Mouse (Mus musculus): ENCODE data around the gene Npcd.

The Npcd gene

GRCm38 (mm10) chr15:79801646-79802045, 32.4 kb downstream of the Npcd start:
- no peak for DNase-seq

- DNase-seq: no peak
Observed at GRCm38 (mm10) chr15:79800701-79801100, 33.3 kb downstream of the Npcd start.

GRCm38 (mm10) chr15:79798591-79798990, 35.4 kb downstream of the Npcd start:
- no peak for DNase-seq

DNA sequence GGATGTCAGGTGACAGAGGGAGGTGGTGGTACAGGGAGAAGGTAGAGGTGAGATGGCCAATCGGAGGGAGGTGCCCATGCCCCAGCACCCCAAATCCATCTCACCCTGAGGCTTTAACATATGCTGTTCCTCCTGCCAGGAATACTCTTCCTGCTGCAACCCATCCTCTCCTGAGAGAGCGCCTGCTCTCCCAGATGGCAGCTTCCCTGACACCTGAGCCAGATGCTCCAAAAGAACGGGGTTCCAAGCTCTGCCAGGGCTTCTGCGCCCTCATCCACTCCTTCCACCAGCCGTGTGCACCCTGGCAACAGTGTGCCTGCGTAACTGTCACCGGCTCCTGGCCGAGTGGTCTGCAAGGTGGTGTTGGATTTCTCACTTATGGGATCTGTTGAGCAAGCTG, 36.4 kb downstream of the Npcd start:
- no peak for DNase-seq

DNA sequence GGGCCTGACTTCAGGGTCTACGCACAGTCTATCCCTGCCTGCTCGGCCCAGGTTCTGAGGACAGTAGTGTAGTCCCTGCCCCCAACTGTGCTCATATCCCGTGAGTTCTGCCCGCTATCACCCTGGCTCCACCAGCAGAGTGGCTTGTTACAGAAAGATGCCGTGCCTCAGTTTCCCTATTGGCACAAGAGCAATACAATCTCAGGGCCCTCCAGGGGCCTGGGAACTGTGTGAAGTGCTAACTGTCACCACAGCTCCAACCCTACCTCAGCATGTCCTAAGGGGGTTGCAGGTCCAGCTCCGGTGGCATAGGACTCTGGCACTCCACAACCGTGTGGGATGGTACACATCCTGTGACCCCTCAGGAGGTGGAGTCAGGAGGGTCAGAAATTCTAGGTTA, 36.9 kb downstream of the Npcd start:
- no peak for DNase-seq

DNA sequence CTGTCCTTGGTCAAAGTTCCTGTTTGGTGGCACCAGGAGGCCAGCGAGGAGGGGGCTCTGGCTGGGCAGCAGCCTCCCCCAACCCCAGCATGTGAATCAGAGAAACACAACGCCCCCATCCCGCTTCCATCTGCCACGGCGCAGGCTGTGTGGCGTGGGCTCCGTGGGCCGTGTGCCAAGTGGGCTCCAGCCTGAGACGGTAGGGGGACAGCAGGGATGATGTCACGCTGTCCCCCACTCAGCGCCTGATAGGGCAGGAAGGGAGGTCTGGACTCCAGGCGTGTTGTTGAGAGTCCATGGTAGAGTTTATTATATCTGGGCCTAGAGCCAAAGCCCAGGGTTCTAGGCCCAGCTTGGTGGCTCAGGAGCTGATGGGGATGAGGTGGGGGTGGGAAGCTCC, 37.8 kb downstream of the Npcd start:
- DNase-seq: no peak

- DNase-seq: no peak
Observed at GRCm38 (mm10) chr15:79794173-79794572, 39.9 kb downstream of the Npcd start.

DNA sequence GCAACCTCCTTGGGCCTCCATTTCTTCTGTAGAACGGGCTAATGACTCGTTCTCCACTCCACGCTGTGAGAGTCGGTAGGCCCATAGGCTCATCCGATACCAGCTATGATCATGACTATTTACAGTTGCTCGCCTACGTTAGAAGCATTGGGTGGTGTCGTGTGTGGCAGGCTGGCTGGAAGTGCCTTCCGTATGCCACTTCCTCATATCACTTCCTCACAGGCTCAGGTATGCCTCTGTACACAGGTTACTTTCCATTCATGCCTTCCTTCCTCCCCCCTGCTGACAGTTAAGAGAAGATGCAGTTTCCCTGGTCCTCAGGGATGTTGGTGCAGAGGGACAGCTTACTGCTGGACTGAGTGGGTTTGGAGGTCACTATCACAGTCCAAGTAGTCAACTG, 41.0 kb downstream of the Npcd start:
- DNase-seq: no peak

DNA sequence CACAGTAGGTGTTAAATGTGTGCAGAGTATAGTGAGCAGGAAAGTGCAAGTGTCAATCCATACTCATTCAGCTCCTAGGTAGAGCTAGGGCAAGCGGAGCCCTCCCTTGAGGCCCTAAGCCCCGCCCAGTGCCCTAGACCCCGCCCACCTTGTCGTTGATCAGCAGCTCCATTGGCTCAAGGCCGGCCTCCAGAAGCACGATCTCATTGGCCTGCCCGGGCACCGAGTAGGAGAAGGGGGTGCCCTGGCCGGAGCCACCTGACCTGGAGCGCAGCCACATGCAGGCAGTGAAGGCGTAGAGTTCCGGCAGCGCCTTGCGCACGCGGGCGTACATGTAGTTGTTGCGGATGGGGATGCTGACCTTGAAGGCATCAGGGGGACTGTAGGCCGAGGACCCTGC, 41.6 kb downstream of the Npcd start:
- peak in 1 of 2 experiments; percentile 27 for DNase-seq

GRCm38 (mm10) chr15:79791502-79791901, 42.5 kb downstream of the Npcd start:
- DNase-seq: peak; percentile 22 to 35

DNA sequence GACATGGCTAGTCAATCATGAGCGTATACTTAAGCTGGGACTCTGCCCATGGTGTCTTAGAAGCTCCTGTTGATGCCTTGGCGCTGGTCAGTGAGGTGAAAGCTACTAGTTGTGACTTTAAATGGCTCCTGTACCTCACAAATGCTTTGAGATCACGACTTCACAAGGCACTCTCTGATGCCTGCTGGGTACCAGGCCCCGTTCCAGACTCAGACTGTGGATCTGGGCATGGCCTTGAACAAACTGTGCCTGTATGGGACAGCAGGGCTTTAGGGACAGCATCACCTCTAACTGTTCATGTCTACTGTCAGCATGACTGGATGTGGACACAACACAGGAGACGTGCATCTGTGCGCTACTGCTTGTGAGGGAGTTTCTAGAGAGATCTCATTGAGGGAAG, 43.1 kb downstream of the Npcd start:
- DNase-seq: no peak

DNA sequence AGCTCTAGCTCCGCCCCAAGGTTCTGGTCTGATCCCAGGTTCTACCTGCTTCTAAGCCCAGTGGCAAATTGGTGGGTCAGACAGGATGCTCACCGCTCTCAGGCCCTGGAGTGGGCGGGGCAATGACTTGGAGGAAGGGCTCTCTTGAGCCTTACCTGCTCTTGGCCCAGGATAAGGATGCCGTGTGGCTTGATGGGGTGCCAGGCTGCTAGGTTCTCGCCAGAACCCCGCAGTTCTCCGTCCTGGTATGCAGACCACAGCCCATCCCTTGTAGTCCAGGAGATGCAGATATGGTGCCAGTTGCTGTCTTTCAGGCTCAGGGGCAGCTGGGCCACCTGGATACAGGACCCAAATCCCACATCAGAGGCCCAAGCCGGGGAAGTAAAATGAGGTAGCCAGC, 43.9 kb downstream of the Npcd start:
- DNase-seq: no peak

DNA sequence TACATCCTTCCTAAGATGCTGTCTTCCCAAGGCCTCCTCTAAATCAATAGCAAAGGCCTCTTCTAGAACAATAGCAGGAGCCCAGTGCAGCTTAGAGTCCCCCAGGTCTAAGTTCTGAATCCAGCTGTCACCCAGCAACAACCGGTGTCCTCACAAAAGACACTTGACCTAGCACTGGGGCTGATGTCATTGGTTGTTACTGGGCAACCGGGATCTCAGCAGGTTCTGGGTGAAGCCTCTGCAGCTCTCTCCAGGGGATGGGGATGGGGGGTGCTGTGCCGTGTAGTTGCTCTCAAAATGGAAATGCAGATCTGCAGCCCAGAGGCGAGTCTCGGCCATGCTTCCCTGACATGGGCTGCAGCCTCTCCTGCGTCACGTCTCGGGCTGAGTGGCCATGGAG, 46.2 kb downstream of the Npcd start:
- no peak for DNase-seq

GRCm38 (mm10) chr15:79785056-79785455, 49.0 kb downstream of the Npcd start:
- DNase-seq: no peak

DNA sequence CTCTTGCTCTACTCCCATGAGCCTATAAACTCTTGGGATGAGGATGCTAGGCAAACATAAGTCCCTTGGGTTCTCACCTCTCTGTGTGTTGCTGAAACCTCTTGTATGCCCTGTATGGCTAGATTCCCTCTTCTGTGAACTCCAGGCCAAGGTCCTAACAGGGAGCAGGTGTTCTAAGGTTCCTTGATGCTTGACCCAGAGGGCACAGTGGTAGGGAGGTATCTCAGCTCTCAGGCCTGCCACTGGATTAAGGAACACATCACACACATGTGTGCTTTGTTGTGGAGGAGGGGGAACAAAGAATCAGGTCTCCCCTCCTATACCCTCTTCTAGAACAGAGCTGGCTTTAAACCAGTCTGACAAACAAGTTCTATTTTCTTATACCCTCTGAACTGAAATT, 56.3 kb downstream of the Npcd start, which contains the start of gene Dnal4:
Gene Dnal4 (minus strand): TSS at position 101 of the 400 bp plus-strand sequence.
- DNase-seq: no peak

DNA sequence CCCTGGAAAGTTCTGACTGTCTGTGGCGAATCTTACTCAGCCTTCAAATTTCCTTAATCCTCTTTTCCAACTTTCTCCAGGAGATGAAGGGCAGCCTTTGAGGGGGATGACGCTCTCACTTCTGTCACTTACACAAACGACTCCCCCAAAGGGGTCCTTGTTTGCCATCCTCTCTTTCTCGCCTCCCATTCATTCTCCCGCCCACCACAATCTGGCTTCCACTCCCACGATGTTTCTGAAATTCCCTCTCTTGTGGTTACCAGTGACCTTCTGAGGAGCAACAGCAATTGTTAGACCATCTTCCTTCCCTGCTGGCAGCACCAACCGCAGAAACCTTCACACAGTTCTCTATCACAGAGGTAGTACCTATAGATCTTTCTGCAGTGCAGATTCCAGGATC, 58.4 kb downstream of the Npcd start:
- no peak for DNase-seq

- DNase-seq: peak; percentile 98
Observed at GRCm38 (mm10) chr15:79774117-79775027, 59.7 kb downstream of the Npcd start.

DNA sequence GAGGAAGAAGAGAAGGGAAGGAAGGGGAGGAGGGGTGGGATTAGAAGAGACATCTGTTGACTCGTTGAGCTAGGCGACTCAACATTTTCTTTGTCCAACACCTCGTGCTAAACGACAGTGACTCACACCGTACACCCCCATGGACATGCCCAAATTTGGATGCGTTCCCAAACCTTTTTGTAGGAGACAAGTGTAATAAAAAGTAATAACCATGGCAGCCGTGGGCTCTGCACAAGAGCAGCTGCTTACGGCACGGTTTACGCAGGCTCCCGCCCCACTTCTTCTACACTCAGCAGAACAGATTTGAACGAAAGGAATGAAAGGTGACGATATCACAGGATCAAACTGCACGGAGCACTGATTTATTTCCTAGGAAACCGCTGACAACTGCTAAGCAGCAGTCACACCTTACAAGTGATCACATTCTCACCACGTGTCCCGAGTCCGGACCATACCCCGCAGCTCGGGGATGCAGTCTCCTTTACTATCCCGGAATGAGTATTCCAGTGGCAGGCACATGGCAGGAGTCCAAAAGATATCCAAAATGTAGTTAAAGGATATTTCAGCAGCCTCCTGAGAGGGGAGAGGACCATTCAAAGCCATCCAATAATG, 63.3 kb downstream of the Npcd start:
- DNase-seq: no peak

DNA sequence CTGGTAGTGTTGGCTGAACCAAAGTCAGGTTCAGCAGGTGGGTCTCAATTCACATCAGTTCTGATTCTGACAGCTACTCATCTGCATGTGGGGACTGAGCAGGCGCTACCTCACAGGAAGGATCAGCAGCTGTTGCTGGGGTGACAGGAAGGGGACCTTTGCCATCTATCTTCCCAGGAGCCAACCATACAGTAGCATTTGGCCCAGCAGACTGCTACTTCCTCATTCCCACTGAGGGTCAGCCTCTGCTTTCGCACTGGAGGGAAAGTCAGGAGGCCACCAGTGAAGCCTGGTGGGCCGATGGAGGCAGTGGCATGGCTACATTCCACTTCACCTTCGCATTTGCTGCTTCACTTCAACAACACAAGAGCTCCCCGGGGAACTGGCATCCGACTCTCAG, 65.7 kb downstream of the Npcd start:
- DNase-seq: no peak

DNA sequence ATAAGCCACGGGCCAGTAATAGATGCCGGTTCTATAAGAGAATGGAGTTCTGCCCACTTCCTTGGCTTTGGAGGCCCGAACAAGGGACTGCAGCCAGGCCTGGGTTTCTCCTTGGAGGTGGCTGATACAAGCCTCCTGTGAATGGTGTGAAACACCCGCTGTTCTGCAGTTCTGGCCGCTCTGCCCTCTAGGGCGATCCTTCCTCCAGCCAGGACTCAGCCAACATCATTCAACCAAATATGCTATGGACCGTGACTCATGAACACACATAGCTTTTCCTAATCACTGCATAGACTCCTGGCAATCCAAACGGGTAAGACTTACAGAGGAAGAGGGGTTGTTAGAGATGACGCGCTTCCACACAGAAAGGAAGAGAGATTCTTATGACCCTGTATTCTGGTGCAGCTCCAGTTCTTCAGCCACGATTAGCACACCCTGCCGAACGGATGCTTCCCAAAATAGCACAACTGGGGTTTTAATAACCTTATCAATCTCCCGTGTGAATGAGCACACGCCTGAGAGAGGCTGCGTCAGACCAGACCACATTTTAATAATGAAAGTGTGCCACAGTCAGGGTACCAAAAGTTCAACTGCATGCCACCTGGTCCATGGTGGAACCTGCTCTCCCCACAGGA, 66.6 kb downstream of the Npcd start:
- DNase-seq: no peak

- DNase-seq: peak in 1 of 2 experiments; percentile 30
Observed at GRCm38 (mm10) chr15:79766586-79767071, 67.4 kb downstream of the Npcd start.

- DNase-seq: peak; percentile 50 to 55
Observed at GRCm38 (mm10) chr15:79766168-79766567, 67.9 kb downstream of the Npcd start.

DNA sequence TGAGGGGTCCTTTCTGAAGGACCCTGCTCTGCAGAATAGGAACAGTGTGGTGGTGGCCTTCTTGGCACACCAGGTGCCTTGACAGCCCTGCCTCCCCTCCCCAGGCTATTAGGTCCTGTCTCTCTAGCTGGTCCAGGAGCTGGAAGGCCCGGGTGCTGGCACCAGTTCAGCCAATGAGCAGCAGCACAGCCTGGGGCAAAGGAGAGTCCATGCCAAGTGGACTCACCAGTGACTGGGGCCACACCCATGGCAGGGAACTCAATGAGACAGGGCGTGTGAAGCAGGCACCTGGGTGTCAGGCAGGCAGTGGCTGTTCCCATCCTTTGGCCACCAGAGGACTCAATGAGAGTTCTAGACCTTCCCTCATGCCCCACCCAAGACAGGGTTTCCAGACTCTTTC, 68.7 kb downstream of the Npcd start:
- DNase-seq: peak; percentile 43 to 47
